Mouse (Mus musculus) left cerebral cortex, postnatal 10 days (tissue): ENCODE results near the gene Mup6. TPM values are rescaled to one million over a fixed set of nuclear protein-coding genes. Genes with fewer than 3 reads are reported as not detected.
"Not testable (repeated sequence)": the region's sequence is repeated elsewhere in the genome, so short reads cannot be mapped to it uniquely, and the experiment has no call there.

Experiments used
- DNase-seq, 2 experiments: peaks; one replicate each; pipeline ENCODE4 v3.0.0; 2021 to 2022; ENCODE audit warnings: low spot score in 2 of 2, mixed read lengths in 1 of 2; ENCODE audit errors: extremely low spot score in 1 of 2
- intact Hi-C: fragments of 180-260 bp; cut with DNase I; formaldehyde crosslinking; loops from one replicate; pipeline ENCODE4 v1.15.1; 2025
- total RNA-seq, 2 experiments: library from RNA; stranded (reverse); gene quantifications; 2 replicates each; pipeline ENCODE4 v1.2.3; 2021

The Mup6 gene
- total RNA-seq: not detected

DNA sequence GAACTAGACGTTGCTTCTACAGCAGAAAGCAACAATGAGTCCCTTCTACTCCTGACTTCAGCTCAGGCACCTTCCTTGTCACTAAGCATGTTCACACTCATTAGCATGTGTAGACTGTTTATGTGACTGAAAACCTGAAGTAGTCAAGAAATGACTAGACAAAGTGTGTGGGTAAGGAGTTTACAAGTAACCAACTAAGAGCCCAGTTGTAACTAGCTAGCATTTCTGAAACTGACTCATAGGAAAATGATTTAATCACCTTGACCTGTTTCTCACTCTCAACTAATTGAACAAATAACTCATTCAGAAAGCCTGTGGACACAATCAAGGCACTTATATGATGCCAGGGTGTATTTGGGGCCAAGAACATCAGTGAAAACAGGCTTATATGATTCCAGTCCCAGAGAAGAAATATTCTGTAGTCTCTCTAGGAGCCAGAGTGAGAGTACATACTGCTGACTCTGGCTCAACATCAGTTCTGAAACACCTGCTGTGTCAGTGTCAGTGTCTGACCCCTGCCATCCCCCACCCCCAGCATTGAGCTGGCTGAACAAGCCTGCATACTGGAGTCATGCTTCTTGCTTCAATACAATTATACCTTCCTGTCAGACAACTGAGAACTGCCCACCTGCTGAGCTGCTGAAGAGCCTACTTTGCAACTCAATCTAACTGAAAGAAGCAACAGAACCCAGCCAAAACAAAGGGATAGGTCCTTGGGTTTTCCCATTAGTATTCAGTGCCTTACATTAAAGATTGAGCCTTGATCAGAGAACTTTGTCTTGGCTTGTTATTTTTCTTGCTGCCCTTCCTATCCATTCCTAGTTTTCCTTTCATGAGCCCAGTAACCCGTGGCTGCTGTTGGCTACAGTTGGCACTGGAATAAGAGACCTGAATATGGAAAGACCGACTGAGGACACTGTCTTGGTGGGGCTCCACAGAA lies at the start of gene Mup6:
Gene Mup6 (plus strand): TSS at position 890 of the 940 bp plus-strand sequence.
- no peak for DNase-seq
- intact Hi-C loops: no loop called here

GRCm38 (mm10) chr4:59914608-59915403 lies 49.3 kb upstream of the Mup6 start, which contains the start of gene Slc46a2:
Gene Slc46a2 (minus strand): TSS chr4:59915056.
- intact Hi-C loops: no loop called here

DNA sequence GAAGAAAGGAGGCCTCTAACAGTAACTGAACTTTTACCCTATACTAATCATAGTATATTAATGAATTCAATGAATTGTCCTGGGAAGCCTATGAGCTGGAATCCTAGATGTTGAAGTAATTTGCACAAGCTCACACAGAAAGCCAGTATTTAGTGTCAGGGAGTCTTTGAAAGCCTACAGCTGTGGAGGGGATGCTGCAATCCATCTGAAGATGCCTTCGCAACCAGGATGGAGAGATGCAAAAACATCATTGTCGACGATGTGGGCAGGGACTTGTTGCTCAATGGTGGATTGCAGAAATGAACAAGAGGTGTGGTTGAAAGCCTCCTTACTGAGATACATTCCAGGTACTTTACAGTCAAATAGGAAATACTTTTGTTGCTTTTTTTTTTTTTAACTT lies 46.1 kb upstream of the Mup6 start:
- DNase-seq: no peak
- intact Hi-C loops: no loop called here

More at GRCm38 (mm10) chr4:59914608-59915403, 49.3 kb upstream of the Mup6 start, which contains the start of gene Slc46a2:
- DNase-seq: no peak

GRCm38 (mm10) chr4:59925082-59925481 lies 39.0 kb upstream of the Mup6 start:
- intact Hi-C loops: no loop called here

GRCm38 (mm10) chr4:59927666-59928065 lies 36.4 kb upstream of the Mup6 start:
- intact Hi-C loops: loop anchor here (2.0 kb wide), 1 partner anchor 143 kb away; no protein-coding TSS in a partner anchor

More at GRCm38 (mm10) chr4:59925082-59925481, 39.0 kb upstream of the Mup6 start:
- DNase-seq: no peak

GRCm38 (mm10) chr4:59928347-59928746 lies 35.7 kb upstream of the Mup6 start:
- peak; percentile 52 to 79 for DNase-seq
- intact Hi-C loops: loop anchor here (2.0 kb wide), 1 partner anchor 144 kb away; no protein-coding TSS in a partner anchor

More at GRCm38 (mm10) chr4:59927666-59928065, 36.4 kb upstream of the Mup6 start:
- DNase-seq: no peak

GRCm38 (mm10) chr4:59932505-59933281 lies 31.4 kb upstream of the Mup6 start:
- intact Hi-C loops: loop anchor here (5.0 kb wide), 1 partner anchor 1975 kb away; no protein-coding TSS in a partner anchor
- DNase-seq: peak in 1 of 2 experiments; percentile 20

GRCm38 (mm10) chr4:59937543-59937942 lies 26.6 kb upstream of the Mup6 start:
- intact Hi-C loops: no loop called here
- no peak for DNase-seq

- no peak for DNase-seq
- intact Hi-C loops: no loop called here
These were observed 3.5 kb upstream of the Mup6 start, which contains the start of gene Mup4 for GRCm38 (mm10) chr4:59960610-59961009. Gene Mup4 (minus strand): TSS chr4:59960710.

GRCm38 (mm10) chr4:59997894-59998293 lies 33.8 kb downstream of the Mup6 start:
- intact Hi-C loops, DNase-seq: not testable (repeated sequence)

DNA sequence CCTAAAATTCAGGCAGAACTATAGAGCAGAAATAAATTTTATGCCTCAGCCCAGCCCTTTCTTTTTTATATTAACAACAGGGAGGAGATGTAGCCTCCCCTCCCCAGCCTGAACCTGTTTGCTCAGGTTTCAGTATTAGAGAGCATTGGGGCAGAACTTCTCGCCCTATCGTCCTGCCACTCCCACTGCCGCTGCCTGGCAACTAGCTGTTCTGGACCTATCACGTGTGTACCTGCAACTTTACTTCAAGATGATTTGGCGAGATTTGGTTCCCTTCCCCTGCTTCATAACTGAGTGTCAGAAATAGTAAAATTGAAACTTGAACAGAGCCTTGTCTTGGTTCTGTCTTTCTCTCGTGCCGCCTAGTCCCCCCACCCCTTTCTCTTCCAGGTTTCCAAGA lies 56.0 kb downstream of the Mup6 start:
- DNase-seq, intact Hi-C loops: not testable (repeated sequence)

- DNase-seq, intact Hi-C loops: not testable (repeated sequence)
These were observed 65.4 kb downstream of the Mup6 start for GRCm38 (mm10) chr4:60029334-60030111.

Other genes starting within 250 kb of the Mup6 start
- 10 to 100 TPM; 22.3 to 23.6 TPM for gene Inip, start 162.7 kb upstream of the Mup6 start, total RNA-seq
- 10 to 100 TPM; 44.2 to 46.4 TPM for gene Snx30, start 158.5 kb upstream of the Mup6 start, total RNA-seq
- not detected for gene Slc46a2, start 49.2 kb upstream of the Mup6 start, total RNA-seq
- gene Mup4, start 3.6 kb upstream of the Mup6 start, total RNA-seq: not detected
- gene Mup7, start 106.2 kb downstream of the Mup6 start, total RNA-seq: not detected
- gene Mup2, start 190.0 kb downstream of the Mup6 start, total RNA-seq: not detected